Mouse (Mus musculus): Measurements from ENCODE around the gene Dynlt1c. TPM values are rescaled to one million over a fixed set of nuclear protein-coding genes. Genes with fewer than 3 reads are reported as not detected.
"Not testable (repeated sequence)": the region's sequence is repeated elsewhere in the genome, so short reads cannot be mapped to it uniquely, and the experiment has no call there.

Dynlt1c gene
- polyA plus RNA-seq, 2 experiments, result 29.3 to 50.2 TPM

DNA sequence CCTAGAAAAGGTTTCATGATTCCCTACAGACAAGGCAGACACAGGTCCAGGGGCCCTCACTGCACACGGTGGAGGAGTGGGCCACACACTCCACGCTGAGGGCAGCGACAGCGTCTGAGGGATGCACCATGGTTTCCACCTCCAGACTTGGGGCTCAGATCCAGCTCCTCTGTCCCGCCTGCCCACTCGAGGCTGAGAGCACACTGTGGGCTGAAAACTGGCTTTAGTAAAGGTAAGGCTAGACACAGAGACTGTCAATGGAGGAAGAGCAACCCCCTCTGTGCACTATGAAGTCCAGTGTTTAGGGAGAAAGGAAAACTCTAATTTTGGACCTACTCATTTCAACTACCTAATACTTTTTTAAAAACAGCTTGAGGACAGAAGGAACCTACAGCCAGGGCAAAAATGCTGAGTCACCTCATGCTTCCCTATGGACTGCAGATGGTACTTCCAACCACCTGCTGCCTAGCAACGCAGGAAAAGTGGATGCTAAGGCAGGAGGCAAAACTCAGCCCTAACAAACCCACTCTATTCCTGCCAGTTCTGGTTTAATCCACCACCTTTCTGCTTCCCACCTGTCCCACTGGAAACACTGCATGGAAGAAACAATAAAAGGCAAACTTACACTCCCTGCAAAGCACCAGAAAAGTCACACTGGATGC lies 49.6 kb downstream of the Dynlt1c start:
- ATAC-seq (ENCODE audit: low FRiP score, low read depth); H3K36me3 ChIP-seq (ENCODE audit: control insufficient read depth, insufficient read depth, low read length); H3K27me3 ChIP-seq (ENCODE audit: control insufficient read depth, insufficient read depth, low read length); H3K4me2 ChIP-seq (replicated peaks; ENCODE audit: low read depth, low read length, severe bottlenecking); H3K9me3 ChIP-seq (ENCODE audit: control insufficient read depth, low read length); DNase-seq (ENCODE audit: low spot score); H3K9ac ChIP-seq (ENCODE audit: low read depth, low read length, severe bottlenecking); H3K4me1 ChIP-seq (ENCODE audit: control insufficient read depth, insufficient read depth, low read length); H3K27ac ChIP-seq (replicated peaks; ENCODE audit: low read depth, low read length); H3K4me3 ChIP-seq (replicated peaks; ENCODE audit: low read length): not testable (repeated sequence)
- 68% methylated on average over 3 of the region's 7 CpGs for WGBS

DNA sequence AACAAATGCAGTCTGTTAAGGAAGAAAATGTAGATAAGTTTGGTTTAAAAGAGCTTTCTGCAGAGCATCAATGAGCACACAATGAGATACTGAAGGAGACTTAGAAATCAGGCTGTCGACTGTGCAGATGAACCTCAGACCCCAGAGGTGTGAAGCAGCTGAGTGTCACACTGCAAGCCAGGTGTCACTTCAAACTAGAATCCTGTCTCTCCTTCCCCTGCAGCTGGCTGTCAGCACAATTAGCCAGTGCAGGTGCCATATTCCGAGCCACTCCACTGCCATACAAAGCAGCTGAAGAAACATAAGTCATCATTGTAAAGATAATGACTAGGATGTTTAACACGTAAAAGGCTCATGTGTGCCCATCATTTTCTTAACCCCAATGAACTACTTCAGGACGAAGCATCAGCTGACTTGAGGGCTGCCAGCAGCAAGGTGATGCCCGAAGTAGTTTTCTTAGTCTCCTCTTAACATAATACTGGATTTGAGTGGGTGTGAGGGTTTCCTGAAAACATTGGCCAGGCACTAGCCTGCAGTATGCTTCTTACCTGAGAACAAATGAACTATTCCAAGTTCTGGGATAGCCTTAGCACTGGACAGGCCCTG lies 52.0 kb downstream of the Dynlt1c start:
- not testable (repeated sequence) for H3K36me3 ChIP-seq (ENCODE audit: control insufficient read depth, insufficient read depth, low read length); H3K4me2 ChIP-seq (replicated peaks; ENCODE audit: low read depth, low read length, severe bottlenecking); ATAC-seq (ENCODE audit: low FRiP score, low read depth); H3K4me1 ChIP-seq (ENCODE audit: control insufficient read depth, insufficient read depth, low read length); H3K9ac ChIP-seq (ENCODE audit: low read depth, low read length, severe bottlenecking); H3K4me3 ChIP-seq (replicated peaks; ENCODE audit: low read length); DNase-seq (ENCODE audit: low spot score); H3K27me3 ChIP-seq (ENCODE audit: control insufficient read depth, insufficient read depth, low read length); H3K9me3 ChIP-seq (ENCODE audit: control insufficient read depth, low read length); H3K27ac ChIP-seq (replicated peaks; ENCODE audit: low read depth, low read length)
- WGBS, result 85% methylated on average over 4 of the region's 5 CpGs

DNA sequence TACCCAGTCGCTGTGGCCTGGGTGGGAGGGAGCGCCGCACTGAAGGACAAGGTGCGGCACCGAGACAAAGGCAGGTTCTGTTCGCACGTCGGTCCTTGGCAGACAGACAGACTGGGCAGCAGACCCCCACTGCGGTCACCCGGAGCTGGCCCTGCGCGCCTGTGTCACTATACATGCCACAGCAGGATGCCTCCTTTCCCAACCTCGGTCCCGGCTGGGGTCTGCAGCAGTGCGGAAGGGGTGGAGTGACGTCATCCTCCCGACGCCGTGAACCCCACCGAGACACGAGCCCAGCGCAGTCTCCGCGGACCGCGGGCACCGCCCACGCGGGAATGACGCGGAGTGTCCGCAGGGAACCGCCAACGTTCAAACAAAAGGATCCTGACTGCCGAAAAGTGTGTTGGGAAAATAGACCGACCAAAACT lies 53.6 kb downstream of the Dynlt1c start:
- Histone ChIP-seq H3K4me3 (replicated peaks; ENCODE audit: low read length) (peak overlapping the region; percentile 50), H3K4me2 (replicated peaks; ENCODE audit: low read depth, low read length, severe bottlenecking) (peak overlapping the region; percentile 43), H3K9ac (ENCODE audit: low read depth, low read length, severe bottlenecking) (peak overlapping the region; percentile 69), H3K27ac (replicated peaks; ENCODE audit: low read depth, low read length) (peak overlapping the region; percentile 72)
- not testable (repeated sequence) for H3K27me3 ChIP-seq (ENCODE audit: control insufficient read depth, insufficient read depth, low read length); H3K36me3 ChIP-seq (ENCODE audit: control insufficient read depth, insufficient read depth, low read length); H3K9me3 ChIP-seq (ENCODE audit: control insufficient read depth, low read length); H3K4me1 ChIP-seq (ENCODE audit: control insufficient read depth, insufficient read depth, low read length)
- under 1% methylated on average over 33 of the region's 36 CpGs for WGBS
- DNase-seq (ENCODE audit: low spot score), result peak; percentile 77
- ATAC-seq (ENCODE audit: low FRiP score, low read depth), result peak; percentile 89

DNA sequence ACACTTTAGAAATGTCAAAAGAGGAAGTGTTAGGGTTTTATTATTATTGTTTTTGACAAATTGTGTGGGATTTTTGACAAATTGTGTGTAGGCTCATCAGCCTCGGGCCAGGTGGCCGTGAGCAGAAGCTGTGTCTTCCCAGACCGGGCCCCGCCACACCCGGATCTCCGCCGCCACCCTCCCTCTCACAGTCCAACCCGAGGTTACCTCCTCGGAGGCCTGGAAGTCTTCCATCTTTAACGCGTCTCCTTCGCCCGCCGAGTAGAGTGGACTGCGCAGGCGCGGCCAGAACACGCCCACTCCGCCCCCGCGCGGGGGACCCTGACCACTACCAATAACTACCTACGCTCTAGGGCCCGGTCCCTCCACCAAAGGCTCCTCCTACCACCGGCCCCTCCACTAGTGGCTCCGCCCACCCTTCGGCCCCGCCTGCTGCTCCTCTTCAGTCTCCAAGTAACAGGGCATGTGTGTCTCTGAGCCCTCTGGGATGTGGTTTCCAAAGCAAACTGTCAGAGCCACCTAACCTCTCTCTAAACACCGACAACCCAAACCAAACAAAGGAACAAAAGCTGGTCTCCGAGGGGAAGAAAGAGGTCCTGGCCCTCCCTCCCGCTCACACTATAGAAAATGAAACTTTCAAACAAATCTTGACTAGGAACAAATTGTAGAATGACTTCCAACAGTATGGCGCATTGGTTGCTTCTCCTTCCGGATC lies 54.3 kb downstream of the Dynlt1c start, which contains the start of gene Dynlt1f:
Dynlt1f (minus strand) TSS at position 334 of the 715 bp plus-strand sequence.
- H3K4me1 ChIP-seq (ENCODE audit: control insufficient read depth, insufficient read depth, low read length); H3K9me3 ChIP-seq (ENCODE audit: control insufficient read depth, low read length); H3K36me3 ChIP-seq (ENCODE audit: control insufficient read depth, insufficient read depth, low read length); H3K27me3 ChIP-seq (ENCODE audit: control insufficient read depth, insufficient read depth, low read length); DNase-seq (ENCODE audit: low spot score): not testable (repeated sequence)
- peak; percentile 95 for ATAC-seq (ENCODE audit: low FRiP score, low read depth)
- Histone ChIP-seq H3K4me3 (replicated peaks; ENCODE audit: low read length) (peak within 1 kb of the TSS; percentile 50), H3K4me2 (replicated peaks; ENCODE audit: low read depth, low read length, severe bottlenecking) (peak within 1 kb of the TSS; percentile 43), H3K27ac (replicated peaks; ENCODE audit: low read depth, low read length) (peak within 1 kb of the TSS; percentile 72), H3K9ac (ENCODE audit: low read depth, low read length, severe bottlenecking) (peak within 1 kb of the TSS; percentile 69)
- 7% methylated on average over 15 of the region's 33 CpGs for WGBS

DNA sequence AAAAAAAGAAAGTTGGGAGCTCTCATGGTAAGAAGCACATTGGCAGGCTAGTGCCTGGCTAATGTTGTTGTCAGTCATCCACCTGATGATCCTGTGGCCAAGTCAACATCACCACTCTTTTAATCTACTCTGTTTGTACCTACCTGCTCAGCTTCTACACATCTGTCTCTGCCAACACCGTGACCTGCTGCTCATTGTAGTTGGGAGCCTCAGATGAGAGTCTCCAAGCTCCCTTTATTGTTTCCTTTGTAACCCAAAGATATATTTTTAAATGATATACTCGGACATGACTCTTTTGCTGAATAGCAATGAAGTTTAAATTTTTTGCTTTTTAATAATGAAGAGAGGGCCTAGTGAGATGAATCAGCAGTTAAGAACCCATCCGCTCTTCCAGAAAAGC lies 55.0 kb downstream of the Dynlt1c start:
- not testable (repeated sequence) for H3K4me3 ChIP-seq (replicated peaks; ENCODE audit: low read length); DNase-seq (ENCODE audit: low spot score); H3K27ac ChIP-seq (replicated peaks; ENCODE audit: low read depth, low read length); H3K9me3 ChIP-seq (ENCODE audit: control insufficient read depth, low read length); H3K27me3 ChIP-seq (ENCODE audit: control insufficient read depth, insufficient read depth, low read length); H3K4me1 ChIP-seq (ENCODE audit: control insufficient read depth, insufficient read depth, low read length); H3K36me3 ChIP-seq (ENCODE audit: control insufficient read depth, insufficient read depth, low read length); H3K9ac ChIP-seq (ENCODE audit: low read depth, low read length, severe bottlenecking); ATAC-seq (ENCODE audit: low FRiP score, low read depth); H3K4me2 ChIP-seq (replicated peaks; ENCODE audit: low read depth, low read length, severe bottlenecking)
- 96% methylated on average over 1 of the region's 3 CpGs for WGBS

DNA sequence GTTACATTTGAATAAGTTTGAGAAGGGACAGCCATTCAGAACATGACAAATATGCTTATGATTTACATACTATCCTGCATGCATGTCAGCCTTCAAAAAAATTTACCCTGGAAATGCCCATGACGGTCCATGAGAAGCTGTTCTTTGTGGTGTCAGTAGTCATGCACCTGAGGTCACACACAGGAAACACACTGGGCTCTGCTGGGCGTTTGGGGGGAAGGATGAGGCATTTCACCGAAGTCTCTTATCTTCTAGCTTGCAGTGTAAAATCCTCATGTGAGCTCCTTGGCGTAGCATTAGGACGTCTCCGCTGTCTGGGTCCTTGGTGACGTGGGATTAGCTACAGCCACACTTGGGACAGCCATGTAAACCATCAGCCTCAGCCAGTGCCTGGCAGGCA lies 57.3 kb downstream of the Dynlt1c start, which contains the start of gene Sytl3:
Sytl3 (plus strand) TSS at position 293 of the 400 bp plus-strand sequence.
- not testable (repeated sequence) for H3K27me3 ChIP-seq (ENCODE audit: control insufficient read depth, insufficient read depth, low read length); H3K36me3 ChIP-seq (ENCODE audit: control insufficient read depth, insufficient read depth, low read length); H3K4me2 ChIP-seq (replicated peaks; ENCODE audit: low read depth, low read length, severe bottlenecking); H3K4me1 ChIP-seq (ENCODE audit: control insufficient read depth, insufficient read depth, low read length); H3K27ac ChIP-seq (replicated peaks; ENCODE audit: low read depth, low read length); H3K9me3 ChIP-seq (ENCODE audit: control insufficient read depth, low read length); H3K4me3 ChIP-seq (replicated peaks; ENCODE audit: low read length); ATAC-seq (ENCODE audit: low FRiP score, low read depth); H3K9ac ChIP-seq (ENCODE audit: low read depth, low read length, severe bottlenecking); DNase-seq (ENCODE audit: low spot score)
- WGBS, result 80% methylated on average over 3 of the region's 7 CpGs

Other genes starting within 250 kb of the Dynlt1c start
- 399 and 408 TPM in 2 replicates for gene Dynlt1b, start 171.6 kb upstream of the Dynlt1c start, polyA plus RNA-seq (2012; rRNA removed)
- gene Dynlt1b, start 171.6 kb upstream of the Dynlt1c start, polyA plus RNA-seq (2014; fragmentation: Nextera tagmentation; extraction: Ambion mirVana), result 513 and 517 TPM in 2 replicates
- 197 and 228 TPM in 2 replicates for gene Dynlt1f, start 54.2 kb downstream of the Dynlt1c start, polyA plus RNA-seq (2012; rRNA removed)
- gene Dynlt1f, start 54.2 kb downstream of the Dynlt1c start, polyA plus RNA-seq (2014; fragmentation: Nextera tagmentation; extraction: Ambion mirVana), result 242 and 248 TPM in 2 replicates
- 0.10 TPM in 2 replicates for gene Sytl3, start 57.4 kb downstream of the Dynlt1c start, polyA plus RNA-seq (2012; rRNA removed)
- 0.19 and 0.26 TPM in 2 replicates for gene Sytl3, start 57.4 kb downstream of the Dynlt1c start, polyA plus RNA-seq (2014; fragmentation: Nextera tagmentation; extraction: Ambion mirVana)
- gene Ezr, start 181.1 kb downstream of the Dynlt1c start, polyA plus RNA-seq (2012; rRNA removed), result 26.5 and 39.2 TPM in 2 replicates
- 67.2 and 71.3 TPM in 2 replicates for gene Ezr, start 181.1 kb downstream of the Dynlt1c start, polyA plus RNA-seq (2014; fragmentation: Nextera tagmentation; extraction: Ambion mirVana)